Mouse (Mus musculus): ENCODE results near the gene Skap2.

The Skap2 gene

GRCm38 (mm10) chr6:52011559-52012408 is 565 bp downstream of the Skap2 start:
- no peak; the same call in 1 of the 2 replicates for TF ChIP-seq GATA4 (IDR thresholded peaks at IDR 0.05; ENCODE audit: insufficient replicate concordance, low read length)

- no peak for TF ChIP-seq GATA4 (IDR thresholded peaks at IDR 0.05; ENCODE audit: insufficient replicate concordance, low read length)
These were observed 3.0 kb downstream of the Skap2 start for GRCm38 (mm10) chr6:52009385-52009784.

GRCm38 (mm10) chr6:52008757-52009156 is 3.6 kb downstream of the Skap2 start:
- TF ChIP-seq GATA4 (IDR thresholded peaks at IDR 0.05; ENCODE audit: insufficient replicate concordance, low read length), result no peak

- TF ChIP-seq GATA4 (IDR thresholded peaks at IDR 0.05; ENCODE audit: insufficient replicate concordance, low read length), result no peak
These were observed 5.6 kb downstream of the Skap2 start for GRCm38 (mm10) chr6:52006649-52007218.

GRCm38 (mm10) chr6:52005963-52006648 is 6.2 kb downstream of the Skap2 start:
- TF ChIP-seq GATA4 (IDR thresholded peaks at IDR 0.05; ENCODE audit: insufficient replicate concordance, low read length), result no peak

GRCm38 (mm10) chr6:52005616-52005962 is 6.8 kb downstream of the Skap2 start:
- no peak for TF ChIP-seq GATA4 (IDR thresholded peaks at IDR 0.05; ENCODE audit: insufficient replicate concordance, low read length)

GRCm38 (mm10) chr6:52004995-52005394 is 7.4 kb downstream of the Skap2 start:
- no peak for TF ChIP-seq GATA4 (IDR thresholded peaks at IDR 0.05; ENCODE audit: insufficient replicate concordance, low read length)

GRCm38 (mm10) chr6:52002676-52003075 is 9.7 kb downstream of the Skap2 start:
- no peak for TF ChIP-seq GATA4 (IDR thresholded peaks at IDR 0.05; ENCODE audit: insufficient replicate concordance, low read length)

- TF ChIP-seq GATA4 (IDR thresholded peaks at IDR 0.05; ENCODE audit: insufficient replicate concordance, low read length), result no peak
These were observed 13.2 kb downstream of the Skap2 start for GRCm38 (mm10) chr6:51999157-51999478.

- TF ChIP-seq GATA4 (IDR thresholded peaks at IDR 0.05; ENCODE audit: insufficient replicate concordance, low read length), result no peak
These were observed 13.8 kb downstream of the Skap2 start for GRCm38 (mm10) chr6:51998409-51999156.

GRCm38 (mm10) chr6:51987999-51988398 is 24.4 kb downstream of the Skap2 start:
- TF ChIP-seq GATA4 (IDR thresholded peaks at IDR 0.05; ENCODE audit: insufficient replicate concordance, low read length), result no peak

- no peak for TF ChIP-seq GATA4 (IDR thresholded peaks at IDR 0.05; ENCODE audit: insufficient replicate concordance, low read length)
These were observed 34.7 kb downstream of the Skap2 start for GRCm38 (mm10) chr6:51977638-51978037.

GRCm38 (mm10) chr6:51975751-51976150 is 36.6 kb downstream of the Skap2 start:
- TF ChIP-seq GATA4 (IDR thresholded peaks at IDR 0.05; ENCODE audit: insufficient replicate concordance, low read length), result no peak

- peak; percentile 84; the same call in 1 of the 2 replicates for TF ChIP-seq GATA4 (IDR thresholded peaks at IDR 0.05; ENCODE audit: insufficient replicate concordance, low read length)
These were observed 53.4 kb downstream of the Skap2 start for GRCm38 (mm10) chr6:51958992-51959391.

GRCm38 (mm10) chr6:51956048-51956792 is 56.1 kb downstream of the Skap2 start:
- TF ChIP-seq GATA4 (IDR thresholded peaks at IDR 0.05; ENCODE audit: insufficient replicate concordance, low read length), result peak; percentile 40; the same call in 1 of the 2 replicates
